Mouse (Mus musculus): Measurements from ENCODE around the gene Cdc42se2. TPM values are rescaled to one million over a fixed set of nuclear protein-coding genes. Genes with fewer than 3 reads are reported as not detected.

The Cdc42se2 gene
- polyA plus RNA-seq, 1 experiment: 199 TPM

DNA sequence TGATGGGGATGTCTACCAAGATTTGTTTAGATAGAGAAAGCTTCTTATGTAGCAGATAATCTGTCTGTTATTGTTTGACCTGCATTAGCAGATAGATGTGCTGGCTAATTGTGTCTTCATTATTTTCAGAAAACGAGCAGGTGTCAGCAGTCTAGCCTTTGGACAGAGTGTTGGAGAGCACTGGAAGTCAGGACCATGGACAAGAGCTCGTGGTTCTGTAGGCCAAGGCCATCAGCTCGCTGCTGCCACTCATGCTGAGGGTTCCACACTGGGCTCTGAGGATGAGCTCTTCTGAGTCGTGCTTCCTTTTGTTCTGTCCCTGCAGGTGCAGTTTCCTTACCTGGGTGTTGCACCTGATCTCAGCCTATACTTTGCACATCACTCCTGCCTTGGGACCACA is 91.5 kb downstream of the Cdc42se2 start:
- no peak for TF ChIP-seq CTCF (IDR thresholded peaks at IDR 0.05; ENCODE audit: insufficient read depth, low read depth, low read length)
- no peak for TF ChIP-seq POLR2A (IDR thresholded peaks at IDR 0.05; ENCODE audit: insufficient read depth, low read depth, low read length)
- Histone ChIP-seq H3K27ac (ENCODE audit: insufficient read depth, low read depth, low read length) (no peak overlapping the region), H3K4me1 (ENCODE audit: control insufficient read depth, insufficient read depth, low read length) (no peaks in the 10 kb centered on the region), H3K4me3 (ENCODE audit: insufficient read depth, low read depth, low read length) (no peak overlapping the region)
- 68% methylated on average over 4 of the region's 4 CpGs for WGBS

DNA sequence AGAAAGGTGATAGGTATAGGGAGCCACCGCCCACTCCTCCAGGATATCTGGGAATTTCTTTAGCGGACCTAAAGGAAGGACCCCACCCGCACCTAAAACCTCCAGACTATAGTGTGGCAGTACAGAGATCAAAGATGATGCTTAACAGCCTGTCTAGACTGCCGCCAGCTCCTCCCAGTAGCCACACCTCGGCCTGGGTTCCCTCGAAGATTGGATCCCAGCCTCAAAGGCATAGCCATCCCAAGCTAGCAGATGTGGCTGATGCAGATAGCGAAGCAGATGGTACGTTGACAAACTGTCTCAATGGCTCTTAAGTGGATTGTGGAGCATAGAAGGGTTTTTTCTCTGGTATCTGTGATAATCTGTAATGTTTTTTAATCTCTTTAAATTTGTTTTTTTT is 93.2 kb downstream of the Cdc42se2 start:
- TF ChIP-seq POLR2A (IDR thresholded peaks at IDR 0.05; ENCODE audit: insufficient read depth, low read depth, low read length): no peak
- no peak for TF ChIP-seq CTCF (IDR thresholded peaks at IDR 0.05; ENCODE audit: insufficient read depth, low read depth, low read length)
- no peak overlapping the region for H3K27ac ChIP-seq (ENCODE audit: insufficient read depth, low read depth, low read length)
- 82% methylated on average over 8 of the region's 8 CpGs for WGBS

DNA sequence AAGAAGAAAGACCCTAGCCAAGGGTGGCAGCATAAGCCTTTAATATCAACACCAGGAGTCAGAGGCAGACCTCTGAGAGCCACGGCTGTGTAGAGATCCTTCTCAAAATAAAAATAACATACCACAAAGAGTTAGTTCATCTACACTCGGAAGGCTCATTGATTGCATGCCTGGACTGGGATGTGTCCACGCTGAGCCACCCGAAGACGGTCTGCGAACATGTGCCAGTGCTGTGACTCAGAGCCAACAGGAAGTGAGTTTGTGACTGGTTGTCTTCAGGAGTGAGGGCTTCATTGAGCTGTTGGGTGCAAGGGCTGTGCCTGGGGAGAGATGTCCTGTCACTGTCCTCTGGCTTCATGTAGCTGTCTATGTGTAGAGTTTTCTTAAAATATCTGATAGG is 93.8 kb downstream of the Cdc42se2 start:
- no peak for TF ChIP-seq POLR2A (IDR thresholded peaks at IDR 0.05; ENCODE audit: insufficient read depth, low read depth, low read length)
- no peak for TF ChIP-seq CTCF (IDR thresholded peaks at IDR 0.05; ENCODE audit: insufficient read depth, low read depth, low read length)

More for the DNA sequence above, 93.2 kb downstream of the Cdc42se2 start:
- no peak overlapping the region for H3K4me3 ChIP-seq (ENCODE audit: insufficient read depth, low read depth, low read length)
- H3K4me1 ChIP-seq (ENCODE audit: control insufficient read depth, insufficient read depth, low read length): no peaks in the 10 kb centered on the region

DNA sequence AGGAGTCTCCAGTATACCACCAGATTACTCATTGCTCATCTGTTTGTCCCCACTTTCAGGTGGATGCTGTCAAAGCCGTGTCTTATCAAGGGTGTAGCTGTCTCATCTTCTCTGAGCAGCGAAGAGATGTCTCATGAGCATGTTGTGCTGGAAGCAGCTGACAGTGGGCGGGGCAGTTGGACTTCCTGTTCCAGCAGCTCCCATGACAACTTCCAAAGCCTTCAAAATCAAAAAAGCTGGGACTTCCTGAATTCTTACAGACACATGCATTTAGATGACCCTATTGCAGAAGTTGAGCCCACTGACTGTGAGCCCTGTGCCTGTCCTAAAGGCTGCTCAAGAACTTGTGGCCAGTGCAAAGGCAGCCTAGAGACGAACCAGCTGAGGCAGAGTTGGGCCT is 96.3 kb downstream of the Cdc42se2 start:
- WGBS: 80% methylated on average over 4 of the region's 4 CpGs
- H3K27ac ChIP-seq (ENCODE audit: insufficient read depth, low read depth, low read length): no peak overlapping the region
- no peak overlapping the region for H3K4me3 ChIP-seq (ENCODE audit: insufficient read depth, low read depth, low read length)
- H3K4me1 ChIP-seq (ENCODE audit: control insufficient read depth, insufficient read depth, low read length): no peaks in the 10 kb centered on the region
- TF ChIP-seq POLR2A (IDR thresholded peaks at IDR 0.05; ENCODE audit: insufficient read depth, low read depth, low read length) (no peak), CTCF (IDR thresholded peaks at IDR 0.05; ENCODE audit: insufficient read depth, low read depth, low read length) (no peak)

More for the DNA sequence above, 93.8 kb downstream of the Cdc42se2 start:
- H3K27ac ChIP-seq (ENCODE audit: insufficient read depth, low read depth, low read length): no peak overlapping the region
- H3K4me3 ChIP-seq (ENCODE audit: insufficient read depth, low read depth, low read length): no peak overlapping the region
- WGBS: 70% methylated on average over 6 of the region's 6 CpGs
- no peaks in the 10 kb centered on the region for H3K4me1 ChIP-seq (ENCODE audit: control insufficient read depth, insufficient read depth, low read length)

DNA sequence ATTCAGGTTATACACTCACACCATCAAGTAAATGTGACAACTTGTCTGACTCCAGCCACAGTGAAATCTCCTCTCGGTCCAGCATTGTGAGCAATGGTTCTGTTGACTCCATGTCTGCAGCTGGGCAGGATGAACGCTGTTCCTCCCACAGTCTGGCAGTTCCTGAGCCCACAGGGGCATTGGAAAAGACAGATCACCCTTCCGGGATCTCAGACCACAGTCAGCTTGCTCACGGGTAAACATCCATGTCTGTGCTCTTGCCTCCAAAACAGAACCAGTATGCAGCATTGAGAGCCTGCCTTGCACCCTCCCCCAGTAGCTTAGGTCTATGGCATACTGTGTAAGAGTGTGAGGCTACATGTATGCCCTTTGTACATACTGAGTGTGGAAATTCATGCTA is 97.3 kb downstream of the Cdc42se2 start:
- 80% methylated on average over 4 of the region's 4 CpGs for WGBS
- TF ChIP-seq CTCF (IDR thresholded peaks at IDR 0.05; ENCODE audit: insufficient read depth, low read depth, low read length) (no peak), POLR2A (IDR thresholded peaks at IDR 0.05; ENCODE audit: insufficient read depth, low read depth, low read length) (no peak)
- no peaks in the 10 kb centered on the region for H3K4me1 ChIP-seq (ENCODE audit: control insufficient read depth, insufficient read depth, low read length)
- no peak overlapping the region for H3K4me3 ChIP-seq (ENCODE audit: insufficient read depth, low read depth, low read length)
- no peak overlapping the region for H3K27ac ChIP-seq (ENCODE audit: insufficient read depth, low read depth, low read length)

DNA sequence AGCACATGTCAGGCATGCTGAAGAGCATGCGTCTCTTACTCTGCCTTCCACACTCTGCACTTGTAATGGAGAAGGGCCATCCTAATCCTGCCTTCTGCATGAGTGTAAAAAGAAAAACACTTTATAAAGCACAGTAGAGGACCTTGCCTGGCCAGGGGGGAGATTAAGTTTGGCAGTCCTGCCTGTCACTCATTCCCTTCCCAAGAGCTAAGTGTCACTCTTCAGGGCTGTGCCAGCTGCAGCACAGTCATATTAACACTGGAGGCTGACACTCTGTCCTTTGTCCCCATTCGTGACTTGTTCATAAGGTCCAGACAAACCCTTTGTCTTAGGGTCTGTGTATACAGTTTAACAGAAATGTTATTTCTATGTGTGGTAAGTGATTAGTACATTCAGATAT is 102.6 kb downstream of the Cdc42se2 start:
- H3K27ac ChIP-seq (ENCODE audit: insufficient read depth, low read depth, low read length): no peak overlapping the region
- 78% methylated on average over 2 of the region's 2 CpGs for WGBS
- H3K4me1 ChIP-seq (ENCODE audit: control insufficient read depth, insufficient read depth, low read length): no peaks in the 10 kb centered on the region
- TF ChIP-seq CTCF (IDR thresholded peaks at IDR 0.05; ENCODE audit: insufficient read depth, low read depth, low read length) (no peak), POLR2A (IDR thresholded peaks at IDR 0.05; ENCODE audit: insufficient read depth, low read depth, low read length) (no peak)
- H3K4me3 ChIP-seq (ENCODE audit: insufficient read depth, low read depth, low read length): no peak overlapping the region

DNA sequence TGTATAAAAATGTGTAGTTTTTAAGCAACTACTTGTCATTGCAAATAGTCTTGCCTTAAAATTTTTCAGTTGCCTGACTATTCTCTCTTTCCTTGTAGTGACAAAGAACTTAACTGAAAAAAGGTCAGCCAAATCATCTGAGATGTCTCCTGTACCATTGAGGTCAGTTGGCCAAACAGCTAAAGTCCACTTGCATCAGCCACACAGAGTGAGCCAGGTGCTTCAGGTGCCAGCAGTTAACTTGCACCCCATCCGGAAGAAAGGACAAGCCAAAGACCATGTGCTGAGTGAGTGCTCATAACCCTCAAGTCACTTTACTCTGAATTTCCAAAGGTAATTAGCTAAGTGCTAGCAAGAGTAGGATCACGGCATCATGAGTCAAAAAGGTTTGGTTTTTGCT is 108.3 kb downstream of the Cdc42se2 start:
- no peak overlapping the region for H3K4me3 ChIP-seq (ENCODE audit: insufficient read depth, low read depth, low read length)
- H3K4me1 ChIP-seq (ENCODE audit: control insufficient read depth, insufficient read depth, low read length): no peaks in the 10 kb centered on the region
- 94% methylated on average over 2 of the region's 2 CpGs for WGBS
- TF ChIP-seq CTCF (IDR thresholded peaks at IDR 0.05; ENCODE audit: insufficient read depth, low read depth, low read length): no peak
- TF ChIP-seq POLR2A (IDR thresholded peaks at IDR 0.05; ENCODE audit: insufficient read depth, low read depth, low read length): no peak
- no peak overlapping the region for H3K27ac ChIP-seq (ENCODE audit: insufficient read depth, low read depth, low read length)

DNA sequence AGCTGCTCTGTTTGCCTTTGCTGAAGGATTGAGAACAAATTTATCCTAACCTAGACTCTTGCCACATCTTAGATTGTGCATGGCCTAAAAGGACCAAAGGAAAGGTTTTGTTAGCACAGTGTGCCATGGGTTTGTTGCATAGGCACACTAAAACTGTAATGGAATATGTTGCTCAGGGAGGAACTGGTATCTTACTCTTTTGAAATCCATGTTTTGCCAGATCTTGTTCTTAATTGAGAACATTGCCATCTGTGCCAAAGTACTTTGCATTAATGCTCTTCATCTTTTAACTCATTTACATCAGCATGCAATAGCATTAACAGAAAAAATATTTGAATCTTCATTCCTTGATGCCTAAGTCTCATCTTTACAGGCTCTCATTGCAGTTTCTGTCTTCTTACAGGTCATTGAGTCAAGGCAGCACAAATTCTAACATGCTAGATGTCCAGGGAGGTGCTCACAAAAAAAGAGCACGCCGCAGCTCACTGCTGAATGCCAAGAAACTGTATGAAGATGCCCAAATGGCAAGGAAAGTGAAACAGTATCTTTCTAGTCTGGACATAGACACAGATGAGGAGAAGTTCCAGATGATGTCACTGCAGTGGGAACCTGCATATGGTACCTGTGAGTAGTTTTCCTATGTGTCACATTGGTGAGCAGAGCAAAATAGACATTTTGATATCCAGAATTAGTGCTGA is 111.5 kb downstream of the Cdc42se2 start:
- no peak for TF ChIP-seq CTCF (IDR thresholded peaks at IDR 0.05; ENCODE audit: insufficient read depth, low read depth, low read length)
- no peak for TF ChIP-seq POLR2A (IDR thresholded peaks at IDR 0.05; ENCODE audit: insufficient read depth, low read depth, low read length)
- no peak overlapping the region for H3K27ac ChIP-seq (ENCODE audit: insufficient read depth, low read depth, low read length)
- H3K4me3 ChIP-seq (ENCODE audit: insufficient read depth, low read depth, low read length): no peak overlapping the region
- WGBS: 99% methylated on average over 2 of the region's 2 CpGs
- H3K4me1 ChIP-seq (ENCODE audit: control insufficient read depth, insufficient read depth, low read length): no peaks in the 10 kb centered on the region

DNA sequence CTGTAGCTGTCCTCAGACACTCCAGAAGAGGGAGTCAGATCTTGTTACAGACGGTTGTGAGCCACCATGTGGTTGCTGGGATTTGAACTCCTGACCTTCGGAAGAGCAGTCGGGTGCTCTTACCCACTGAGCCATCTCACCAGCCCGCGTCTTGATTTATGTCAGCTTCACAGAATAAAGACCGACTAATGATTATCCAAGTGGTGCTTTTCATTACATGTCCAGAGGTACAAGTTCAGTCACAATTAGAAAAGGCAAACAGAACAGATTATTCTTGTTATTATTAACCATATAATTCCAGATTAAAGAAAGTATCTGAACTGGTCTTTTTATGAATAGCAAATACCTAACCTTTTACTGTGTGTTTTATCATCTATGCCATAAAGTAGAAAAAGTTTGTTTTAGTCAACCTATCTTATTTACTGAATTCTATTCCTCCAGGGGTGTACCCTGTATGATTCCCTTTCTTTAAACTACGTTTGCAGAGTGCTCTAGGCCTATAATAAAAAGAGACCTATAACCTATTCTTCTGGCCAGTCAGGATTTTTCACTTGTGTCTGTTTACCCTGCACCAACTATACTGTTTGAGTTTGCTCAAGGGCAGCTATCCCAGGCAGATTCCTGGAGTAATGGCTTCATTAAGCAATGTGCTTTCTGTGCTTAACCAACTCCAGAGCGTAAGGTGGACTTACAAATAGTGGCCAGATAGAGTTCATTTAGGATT is 113.7 kb downstream of the Cdc42se2 start:
- Histone ChIP-seq H3K4me1 (ENCODE audit: control insufficient read depth, insufficient read depth, low read length) (no peaks in the 10 kb centered on the region), H3K4me3 (ENCODE audit: insufficient read depth, low read depth, low read length) (no peak overlapping the region), H3K27ac (ENCODE audit: insufficient read depth, low read depth, low read length) (no peak overlapping the region)
- TF ChIP-seq POLR2A (IDR thresholded peaks at IDR 0.05; ENCODE audit: insufficient read depth, low read depth, low read length): no peak
- no peak for TF ChIP-seq CTCF (IDR thresholded peaks at IDR 0.05; ENCODE audit: insufficient read depth, low read depth, low read length)
- WGBS: 86% methylated on average over 8 of the region's 8 CpGs

Other genes with a start within 250 kb of the Cdc42se2 start
- gene Lyrm7, start 73.2 kb upstream of the Cdc42se2 start, polyA plus RNA-seq (2012; ENCODE audit: insufficient read depth, insufficient read length, low replicate concordance, missing spikeins): not detected in 2 replicates
- gene Hint1, start 78.7 kb upstream of the Cdc42se2 start, polyA plus RNA-seq (2012; ENCODE audit: insufficient read depth, insufficient read length, low replicate concordance, missing spikeins): not detected in 2 replicates
- not detected in 2 replicates for gene Gpx3, start 114.8 kb upstream of the Cdc42se2 start, polyA plus RNA-seq (2012; ENCODE audit: insufficient read depth, insufficient read length, low replicate concordance, missing spikeins)
- 110 TPM in 1 of 2 replicates, not detected in the other for gene Tnip1, start 175.2 kb upstream of the Cdc42se2 start, polyA plus RNA-seq (2012; ENCODE audit: insufficient read depth, insufficient read length, low replicate concordance, missing spikeins)
- not detected in 2 replicates for gene Anxa6, start 245.8 kb upstream of the Cdc42se2 start, polyA plus RNA-seq (2012; ENCODE audit: insufficient read depth, insufficient read length, low replicate concordance, missing spikeins)